Comparison of ENCODE assay signal across 15 mouse cellular contexts in genomic region chr5:151298371-151298770, GRCm38 (mm10).
"Had no signal": no experiment of that assay in that cellular context is flagged by ENCODE, and none has a peak within 500 bp of the region (broad histone marks: within the 10 kb centered on the region; RNA-seq: fewer than 3 reads in every experiment).

No protein-coding gene starts in this region.

- H3K4me1 ChIP-seq: liver, embryonic 13.5 days; lung, embryonic 15.5 days; megakaryocyte, embryonic 14.5 days; midbrain, embryonic 12.5 days had no signal

- ATAC-seq: liver, postnatal 0 days; midbrain, embryonic 16.5 days had no signal

- H3K9ac ChIP-seq: liver, embryonic 13.5 days; liver, postnatal 0 days; lung, embryonic 15.5 days; midbrain, embryonic 12.5 days had no signal

- DNase-seq: kidney, adult 11 months; kidney, adult 9 months; kidney, postnatal 36 days; liver; liver, embryonic 13.5 days; liver, postnatal 0 days; lung, postnatal 14 days; right cerebral cortex, adult 18-20 months; thymus, postnatal 25 days had no signal

- H3K4me2 ChIP-seq: liver, embryonic 13.5 days; lung, embryonic 15.5 days; midbrain, embryonic 12.5 days had no signal

- H3K27ac ChIP-seq: kidney, postnatal 0 days; liver, embryonic 13.5 days; lung, embryonic 15.5 days; macrophage; midbrain, embryonic 12.5 days had no signal

- H3K27me3 ChIP-seq: liver, embryonic 13.5 days; lung, embryonic 15.5 days; megakaryocyte, embryonic 14.5 days; midbrain, embryonic 12.5 days had no signal

- H3K36me3 ChIP-seq: liver, embryonic 13.5 days; lung, embryonic 15.5 days; midbrain, embryonic 12.5 days had no signal

- H3K4me3 ChIP-seq: liver, embryonic 13.5 days; lung, embryonic 15.5 days; megakaryocyte, embryonic 14.5 days; midbrain, embryonic 12.5 days had no signal

- H3K9me3 ChIP-seq: liver, embryonic 13.5 days; lung, embryonic 15.5 days; midbrain, embryonic 12.5 days had no signal
